Mouse (Mus musculus): ENCODE measurements at regions not wholly inside any gene's neighbourhood (a gene's known extent, or its start where the extent isn't known, plus 50 kb on each side); places are given as distances from the start of the nearest gene placed in this dataset.

- Histone ChIP-seq H3K4me3 (ENCODE audit: insufficient read depth in 1 of 2, low read depth in 2 of 2, low read length in 2 of 2) (no peak overlapping the region), H3K4me2 (ENCODE audit: low read depth) (no peak overlapping the region), H3K27ac (no peak overlapping the region), H3K27me3 (ENCODE audit: control insufficient read depth, insufficient read depth, low read length) (no peaks in the 10 kb centered on the region), H3K36me3 (replicated peaks; ENCODE audit: control insufficient read depth, insufficient read depth, low read depth) (no peaks in the 10 kb centered on the region), H3K9me3 (ENCODE audit: control insufficient read depth, low read length) (no peaks in the 10 kb centered on the region), H3K9ac (replicated peaks) (no peak overlapping the region), H3K4me1 (replicated peaks; ENCODE audit: control insufficient read depth in 2 of 2, insufficient read depth in 2 of 2, low read length in 1 of 2) (no peaks in the 10 kb centered on the region)
- ATAC-seq (ENCODE audit: insufficient read depth), result no peak
- DNase-seq (ENCODE audit: low read depth in 3 of 3, low spot score in 3 of 3), result no peak
- no peak for TF ChIP-seq CTCF (IDR thresholded peaks at IDR 0.05; ENCODE audit: low read depth)
- no peak for TF ChIP-seq EP300 (IDR thresholded peaks at IDR 0.05; ENCODE audit: low read depth)
- WGBS (ENCODE audit: insufficient replicate concordance), result 62% methylated on average over 5 of the region's 5 CpGs
These were observed 268.7 kb downstream of the Efnb2 start for GRCm38 (mm10) chr8:8392303-8392702.

- Histone ChIP-seq H3K27ac (no peak overlapping the region), H3K4me1 (replicated peaks; ENCODE audit: control insufficient read depth in 2 of 2, insufficient read depth in 2 of 2, low read length in 1 of 2) (no peaks in the 10 kb centered on the region), H3K27me3 (ENCODE audit: control insufficient read depth, insufficient read depth, low read length) (no peaks in the 10 kb centered on the region), H3K4me2 (ENCODE audit: low read depth) (no peak overlapping the region), H3K4me3 (ENCODE audit: insufficient read depth in 1 of 2, low read depth in 2 of 2, low read length in 2 of 2) (no peak overlapping the region), H3K9ac (replicated peaks) (no peak overlapping the region), H3K9me3 (ENCODE audit: control insufficient read depth, low read length) (no peaks in the 10 kb centered on the region), H3K36me3 (replicated peaks; ENCODE audit: control insufficient read depth, insufficient read depth, low read depth) (no peaks in the 10 kb centered on the region)
- DNase-seq (ENCODE audit: low read depth in 3 of 3, low spot score in 3 of 3) (no peak), ATAC-seq (ENCODE audit: insufficient read depth) (no peak)
- no peak for TF ChIP-seq CTCF (IDR thresholded peaks at IDR 0.05; ENCODE audit: low read depth)
- TF ChIP-seq EP300 (IDR thresholded peaks at IDR 0.05; ENCODE audit: low read depth), result no peak
- WGBS (ENCODE audit: insufficient replicate concordance), result 71% methylated on average over 9 of the region's 9 CpGs
These were observed 269.7 kb downstream of the Efnb2 start for GRCm38 (mm10) chr8:8391321-8391720.

GRCm38 (mm10) chr8:8378248-8378647 lies 282.8 kb downstream of the Efnb2 start:
- DNase-seq (ENCODE audit: low read depth in 3 of 3, low spot score in 3 of 3) (no peak), ATAC-seq (ENCODE audit: insufficient read depth) (no peak)
- TF ChIP-seq EP300 (IDR thresholded peaks at IDR 0.05; ENCODE audit: low read depth) (no peak), CTCF (IDR thresholded peaks at IDR 0.05; ENCODE audit: low read depth) (no peak)
- Histone ChIP-seq H3K36me3 (replicated peaks; ENCODE audit: control insufficient read depth, insufficient read depth, low read depth) (no peaks in the 10 kb centered on the region), H3K9me3 (ENCODE audit: control insufficient read depth, low read length) (no peaks in the 10 kb centered on the region), H3K27ac (no peak overlapping the region), H3K4me2 (ENCODE audit: low read depth) (no peak overlapping the region), H3K4me1 (replicated peaks; ENCODE audit: control insufficient read depth in 2 of 2, insufficient read depth in 2 of 2, low read length in 1 of 2) (no peaks in the 10 kb centered on the region), H3K9ac (replicated peaks) (no peak overlapping the region), H3K4me3 (ENCODE audit: insufficient read depth in 1 of 2, low read depth in 2 of 2, low read length in 2 of 2) (no peak overlapping the region), H3K27me3 (ENCODE audit: control insufficient read depth, insufficient read depth, low read length) (no peaks in the 10 kb centered on the region)
- WGBS (ENCODE audit: insufficient replicate concordance), result 48% methylated on average over 4 of the region's 4 CpGs

- Histone ChIP-seq H3K4me2 (ENCODE audit: low read depth) (no peak overlapping the region), H3K27me3 (ENCODE audit: control insufficient read depth, insufficient read depth, low read length) (no peaks in the 10 kb centered on the region), H3K4me1 (replicated peaks; ENCODE audit: control insufficient read depth in 2 of 2, insufficient read depth in 2 of 2, low read length in 1 of 2) (no peaks in the 10 kb centered on the region), H3K27ac (no peak overlapping the region), H3K9me3 (ENCODE audit: control insufficient read depth, low read length) (no peaks in the 10 kb centered on the region), H3K36me3 (replicated peaks; ENCODE audit: control insufficient read depth, insufficient read depth, low read depth) (no peaks in the 10 kb centered on the region), H3K4me3 (ENCODE audit: insufficient read depth in 1 of 2, low read depth in 2 of 2, low read length in 2 of 2) (no peak overlapping the region), H3K9ac (replicated peaks) (no peak overlapping the region)
- no peak for DNase-seq (ENCODE audit: low read depth in 3 of 3, low spot score in 3 of 3)
- 56% methylated on average over 3 of the region's 3 CpGs for WGBS (ENCODE audit: insufficient replicate concordance)
- TF ChIP-seq CTCF (IDR thresholded peaks at IDR 0.05; ENCODE audit: low read depth), result no peak
- no peak for TF ChIP-seq EP300 (IDR thresholded peaks at IDR 0.05; ENCODE audit: low read depth)
- ATAC-seq (ENCODE audit: insufficient read depth), result no peak
These were observed 284.3 kb downstream of the Efnb2 start for GRCm38 (mm10) chr8:8376791-8377190.

GRCm38 (mm10) chr8:8376379-8376778 lies 284.7 kb downstream of the Efnb2 start:
- DNase-seq (ENCODE audit: low read depth in 3 of 3, low spot score in 3 of 3), result no peak
- Histone ChIP-seq H3K27me3 (ENCODE audit: control insufficient read depth, insufficient read depth, low read length) (no peaks in the 10 kb centered on the region), H3K27ac (no peak overlapping the region), H3K4me2 (ENCODE audit: low read depth) (no peak overlapping the region), H3K4me1 (replicated peaks; ENCODE audit: control insufficient read depth in 2 of 2, insufficient read depth in 2 of 2, low read length in 1 of 2) (no peaks in the 10 kb centered on the region), H3K9me3 (ENCODE audit: control insufficient read depth, low read length) (no peaks in the 10 kb centered on the region), H3K9ac (replicated peaks) (no peak overlapping the region), H3K4me3 (ENCODE audit: insufficient read depth in 1 of 2, low read depth in 2 of 2, low read length in 2 of 2) (no peak overlapping the region), H3K36me3 (replicated peaks; ENCODE audit: control insufficient read depth, insufficient read depth, low read depth) (no peaks in the 10 kb centered on the region)
- TF ChIP-seq EP300 (IDR thresholded peaks at IDR 0.05; ENCODE audit: low read depth), result no peak
- TF ChIP-seq CTCF (IDR thresholded peaks at IDR 0.05; ENCODE audit: low read depth), result no peak
- ATAC-seq (ENCODE audit: insufficient read depth), result no peak
- 37% methylated on average over 2 of the region's 2 CpGs for WGBS (ENCODE audit: insufficient replicate concordance)

Data from liver, embryonic 14.5 days (tissue).